ENCODE assay signal across 8 mouse cellular contexts in the genomic region with DNA sequence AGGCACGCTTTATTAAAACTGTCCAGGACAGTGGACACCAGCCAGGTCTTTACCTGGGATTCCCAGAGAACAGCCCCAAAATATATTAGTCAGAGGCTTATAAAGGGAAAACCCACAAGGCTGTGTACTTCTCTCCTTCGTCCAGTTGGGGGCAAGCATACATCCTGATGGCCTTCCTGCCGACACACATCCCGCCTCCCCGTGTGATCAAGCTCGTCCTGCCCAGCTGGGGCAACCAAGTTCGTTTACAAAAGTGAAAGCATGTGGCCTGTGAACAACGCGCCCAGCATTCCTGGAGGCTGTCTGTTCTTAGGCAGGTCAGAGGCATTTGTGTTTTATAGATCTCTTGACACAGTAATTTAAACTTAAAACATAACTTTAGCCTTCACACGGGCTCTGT. TPM values are rescaled to one million over a fixed set of nuclear protein-coding genes. Genes with fewer than 3 reads are reported as not detected.
DNase-seq lines count a peak whose midpoint lies in the region; ATAC-seq and TF ChIP-seq lines count a peak whose summit lies in the region.

No protein-coding gene starts in this region.

- ATAC-seq in activated CD4-positive, CD25-positive, alpha-beta regulatory T cell, adult 4 months, result peak; percentile 72
- peak; percentile 43 for ATAC-seq in intestine, embryonic 16.5 days
- ATAC-seq in stomach, embryonic 15.5 days (ENCODE audit: insufficient read depth, low FRiP score, low read depth), result peak; percentile 51; the same call in 1 of the 2 replicates

- no peaks in the 10 kb centered on the region for H3K9me3 ChIP-seq in intestine, embryonic 16.5 days (ENCODE audit: control insufficient read depth, low read length)
- no peaks in the 10 kb centered on the region for H3K9me3 ChIP-seq in stomach, embryonic 15.5 days

- H3K36me3 ChIP-seq in intestine, embryonic 16.5 days (ENCODE audit: control insufficient read depth, insufficient read depth, low read length), result peaks cover 9% of the 10 kb centered on the region
- H3K36me3 ChIP-seq in stomach, embryonic 15.5 days, result no peaks in the 10 kb centered on the region

- no peaks in the 10 kb centered on the region for H3K27me3 ChIP-seq in intestine, embryonic 16.5 days (replicated peaks; ENCODE audit: control insufficient read depth, insufficient read depth, low read length)
- no peaks in the 10 kb centered on the region for H3K27me3 ChIP-seq in stomach, embryonic 15.5 days (replicated peaks)

- H3K9ac ChIP-seq in intestine, embryonic 16.5 days (ENCODE audit: low read depth, low read length), result no peak overlapping the region
- no peak overlapping the region for H3K9ac ChIP-seq in stomach, embryonic 15.5 days

- TF ChIP-seq POLR2A in embryonic fibroblast, embryonic 13.5 days (IDR thresholded peaks at IDR 0.05; ENCODE audit: low read depth, low read length), result no peak

- peak; percentile 59 for TF ChIP-seq CTCF in layer of hippocampus, adult 2 months (conservative IDR thresholded peaks at IDR 0.05)
- peak; percentile 55; the same call in 1 of the 2 replicates for TF ChIP-seq CTCF in embryonic fibroblast, embryonic 13.5 days (IDR thresholded peaks at IDR 0.05; ENCODE audit: borderline replicate concordance, insufficient read depth, low read length)

- no peak overlapping the region for H3K4me3 ChIP-seq in layer of hippocampus, adult 2 months
- no peak overlapping the region for H3K4me3 ChIP-seq in embryonic fibroblast, embryonic 13.5 days (ENCODE audit: insufficient read depth, low read length)
- H3K4me3 ChIP-seq in intestine, embryonic 16.5 days (ENCODE audit: low read length), result no peak overlapping the region
- no peak overlapping the region for H3K4me3 ChIP-seq in stomach, embryonic 15.5 days (replicated peaks)

- no peak for DNase-seq in layer of hippocampus, adult 2 months (ENCODE audit: low spot score in 2 of 2)
- DNase-seq in layer of hippocampus, postnatal 25 days (ENCODE audit: extremely low spot score in 1 of 2, low spot score in 1 of 2), result no peak
- DNase-seq in lung, adult 18-20 months, result peak; percentile 64 to 69
- DNase-seq in layer of hippocampus, postnatal 36 days, result no peak

- H3K27ac ChIP-seq in layer of hippocampus, adult 2 months, result no peak overlapping the region
- no peak overlapping the region for H3K27ac ChIP-seq in embryonic fibroblast, embryonic 13.5 days (ENCODE audit: insufficient read depth, low read length)
- no peak overlapping the region for H3K27ac ChIP-seq in intestine, embryonic 16.5 days (ENCODE audit: low read length)
- no peak overlapping the region for H3K27ac ChIP-seq in stomach, embryonic 15.5 days

- no peak overlapping the region for H3K4me2 ChIP-seq in intestine, embryonic 16.5 days (ENCODE audit: low read depth, low read length)
- H3K4me2 ChIP-seq in stomach, embryonic 15.5 days, result peak overlapping the region; percentile 31; the same call in 1 of the 2 replicates

- 20% methylated on average over 10 of the region's 10 CpGs for WGBS in intestine, embryonic 16.5 days
- 20% methylated on average over 10 of the region's 10 CpGs for WGBS in stomach, embryonic 15.5 days

- H3K4me1 ChIP-seq in embryonic fibroblast, embryonic 13.5 days (ENCODE audit: control insufficient read depth, insufficient read depth, low read length), result no peaks in the 10 kb centered on the region; the same call in 1 of the 2 replicates
- 0 out of 2 replicates have a peak, but pooled peaks cover 4% of the 10 kb centered on the region for H3K4me1 ChIP-seq in intestine, embryonic 16.5 days (ENCODE audit: control insufficient read depth, insufficient read depth, low read length)
- H3K4me1 ChIP-seq in stomach, embryonic 15.5 days, result 0 out of 2 replicates have a peak, but pooled peaks cover 4% of the 10 kb centered on the region

RNA-seq across cellular contexts. Expression of gene Rps3a1, which starts 32.4 kb away (rescaled TPM):
- 100 to 1,000 TPM; 399 to 429 TPM for total RNA-seq in layer of hippocampus, adult 2 months (2021)
- total RNA-seq in layer of hippocampus, postnatal 25 days (2021), result 100 to 1,000 TPM; 358 to 428 TPM
- 1,000 to 10,000 TPM; 2,716 to 4,539 TPM for polyA plus RNA-seq in activated CD4-positive, CD25-positive, alpha-beta regulatory T cell, adult 4 months (2017; shearing (Covaris generic))
- 1,770 and 1,788 TPM in 2 replicates for polyA plus RNA-seq in embryonic fibroblast, embryonic 13.5 days (2011; ENCODE audit: insufficient read length, low read depth, missing spikeins)
- polyA plus RNA-seq in intestine, embryonic 16.5 days (2015; fragmentation: Nextera tagmentation; extraction: Ambion mirVana), result 1,081 and 1,200 TPM in 2 replicates
- 1,309 and 1,341 TPM in 2 replicates for polyA plus RNA-seq in stomach, embryonic 15.5 days (2015; fragmentation: Nextera tagmentation; extraction: Ambion mirVana)
- total RNA-seq in layer of hippocampus, postnatal 36 days (2021), result 100 to 1,000 TPM; 392 to 411 TPM

Comparison
In these comparisons a context has a peak if more than half of its experiments do, and no peak if none do; other contexts are left out.
1. DNase-seq: peak in lung, adult 18-20 months (2 of 2); none in layer of hippocampus, adult 2 months (0 of 2), layer of hippocampus, postnatal 25 days (0 of 2) and layer of hippocampus, postnatal 36 days (0 of 2).
2. Peak in every context shown above with its lines, with median percentiles within 50 percentile points of each other: ATAC-seq.